Mouse (Mus musculus): Measurements from ENCODE around the gene Nebl.

DNA sequence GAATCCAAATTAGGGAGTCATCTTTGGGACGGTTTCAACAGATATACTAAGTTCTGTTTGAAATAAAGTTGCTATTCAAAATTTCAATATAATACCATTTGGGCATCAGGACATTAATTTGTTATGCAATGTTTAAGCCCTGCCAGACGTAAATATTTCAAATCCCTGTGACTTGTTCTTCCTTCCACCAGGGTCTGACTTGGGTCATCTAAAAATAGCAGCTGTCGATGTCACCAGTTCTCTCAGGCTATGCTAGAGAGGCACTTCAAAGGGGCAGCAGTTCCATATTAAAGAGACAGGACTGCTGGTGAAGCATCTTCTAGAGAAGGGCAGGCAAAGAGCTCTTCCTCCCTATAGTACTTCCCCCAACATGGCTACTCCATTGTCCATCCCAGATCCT lies 107.3 kb downstream of the Nebl start:
- TF ChIP-seq CTCF (IDR thresholded peaks at IDR 0.05) (peak; percentile 10; the same call in 1 of the 2 replicates), EP300 (IDR thresholded peaks at IDR 0.05; ENCODE audit: insufficient read depth, low read depth, low read length) (0 out of 2 replicates have a peak, but pooled peaks have one; percentile 16), POLR2A (IDR thresholded peaks at IDR 0.05; ENCODE audit: insufficient read depth, low read depth, low read length) (no peak)

All from heart, adult 2 months (tissue).